Mouse (Mus musculus) gastrocnemius, postnatal 36 days (tissue): Measurements from ENCODE around the gene Gm37419. TPM values are rescaled to one million over a fixed set of nuclear protein-coding genes. Genes with fewer than 3 reads are reported as not detected.

ENCODE experiments used
- DNase-seq, 2 experiments: peaks; one replicate each; pipeline ENCODE4 v3.0.0; 2022
- intact Hi-C: fragments of 180-260 bp; cut with DNase I; formaldehyde crosslinking; loops from one replicate; pipeline ENCODE4 v1.15.1; 2025
- total RNA-seq, 2 experiments: library from RNA; stranded (reverse); gene quantifications; 2 replicates each; pipeline ENCODE4 v1.2.3; 2021

Gm37419 gene
- total RNA-seq, 2 experiments from 2014 or later, result not detected

DNA sequence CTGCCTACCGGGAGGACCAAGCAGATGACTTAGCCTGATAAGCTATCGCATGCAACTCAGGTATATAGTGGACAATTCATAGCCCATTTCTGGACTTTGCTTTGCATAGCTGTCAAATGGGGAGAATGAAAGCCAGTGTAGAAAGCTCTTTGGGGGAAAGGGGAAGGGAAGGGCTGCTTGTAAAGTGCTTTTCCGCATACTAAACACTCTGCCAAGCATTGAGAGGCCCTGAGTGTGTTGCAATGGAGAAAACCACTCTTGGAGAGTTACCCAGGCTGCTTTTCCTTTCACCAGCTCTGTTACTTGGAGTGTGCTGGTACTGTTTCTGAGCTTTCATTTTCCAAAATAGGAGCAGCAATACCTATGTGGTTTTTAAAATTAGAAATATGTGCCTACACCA lies 10.6 kb upstream of the Gm37419 start:
- DNase-seq, result no peak
- intact Hi-C loops, result no loop called here

DNA sequence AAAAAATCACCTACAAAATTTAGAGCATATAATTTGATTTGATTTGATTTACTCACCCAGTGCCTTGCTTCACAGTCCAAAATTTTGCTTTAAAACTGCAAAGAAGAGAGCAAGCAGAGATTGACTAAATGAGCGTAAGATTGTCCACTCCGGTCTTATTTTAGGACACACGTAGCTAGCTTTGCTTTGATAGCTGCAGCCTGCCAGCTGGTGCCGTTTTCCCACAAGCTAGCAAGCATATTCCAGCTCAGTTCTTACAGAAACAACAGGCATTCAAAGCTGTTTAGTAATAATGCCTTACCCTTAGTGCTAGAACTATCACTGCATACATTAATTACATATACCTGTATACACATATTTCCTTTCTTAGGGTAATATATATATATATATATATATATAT lies 9.8 kb upstream of the Gm37419 start:
- intact Hi-C loops, result no loop called here

DNA sequence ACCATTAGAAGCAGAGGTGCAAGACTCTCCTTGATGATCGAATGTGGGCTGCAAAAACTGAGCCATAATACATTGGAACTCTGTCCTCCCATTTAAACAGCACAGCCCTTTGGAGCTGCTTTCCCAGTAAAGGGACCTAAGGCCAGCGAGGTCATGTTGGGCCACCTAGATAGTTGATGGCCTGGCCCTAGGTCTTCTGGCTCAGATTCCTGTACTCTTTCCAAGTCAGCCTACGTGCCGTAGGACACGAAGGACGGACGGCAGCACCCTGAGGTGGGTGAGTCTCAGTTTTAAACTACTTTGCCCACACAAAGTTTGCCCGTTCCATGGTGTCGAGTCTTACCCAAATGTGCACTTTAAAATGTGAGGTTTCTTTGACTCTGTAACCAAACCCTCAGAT lies 8.8 kb upstream of the Gm37419 start:
- intact Hi-C loops, result no loop called here
- DNase-seq, result peak in 1 of 2 experiments; percentile 51

More for the DNA sequence above, 9.8 kb upstream of the Gm37419 start:
- DNase-seq, result no peak

DNA sequence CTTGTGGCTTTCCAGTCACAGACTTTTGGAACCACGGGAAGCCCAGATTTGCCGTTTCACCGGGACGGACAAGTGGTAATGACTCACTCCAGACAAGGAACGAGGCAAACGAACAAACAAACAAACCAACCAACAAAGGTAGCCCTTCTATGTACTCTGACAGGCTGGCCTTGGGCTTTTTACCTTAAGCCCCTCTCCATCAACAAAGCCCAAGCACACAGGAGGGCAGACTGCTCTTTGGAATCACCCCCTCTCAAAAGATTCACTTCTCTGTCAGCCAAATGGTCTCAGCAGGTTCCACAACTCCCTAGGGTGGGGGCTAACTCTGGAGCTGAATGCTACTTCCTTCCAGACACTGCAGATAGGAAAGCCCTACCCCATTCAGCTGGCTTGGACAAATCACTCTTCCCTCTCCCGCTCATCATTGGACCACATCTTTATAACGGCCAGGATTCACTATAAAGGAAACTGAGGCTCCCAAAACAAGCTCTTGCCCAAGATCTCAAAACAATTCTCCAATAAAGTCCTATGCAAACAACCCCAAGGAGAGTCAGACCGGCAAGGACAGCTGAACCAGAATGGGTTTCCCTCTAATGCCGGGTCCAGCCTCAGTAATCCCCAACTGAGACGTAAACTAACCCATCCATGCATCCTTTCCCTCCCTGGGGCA lies 7.9 kb upstream of the Gm37419 start:
- DNase-seq, result no peak
- intact Hi-C loops, result loop anchor here (5.0 kb wide), 2 partner anchors 587 to 1282 kb away; no protein-coding TSS in a partner anchor

DNA sequence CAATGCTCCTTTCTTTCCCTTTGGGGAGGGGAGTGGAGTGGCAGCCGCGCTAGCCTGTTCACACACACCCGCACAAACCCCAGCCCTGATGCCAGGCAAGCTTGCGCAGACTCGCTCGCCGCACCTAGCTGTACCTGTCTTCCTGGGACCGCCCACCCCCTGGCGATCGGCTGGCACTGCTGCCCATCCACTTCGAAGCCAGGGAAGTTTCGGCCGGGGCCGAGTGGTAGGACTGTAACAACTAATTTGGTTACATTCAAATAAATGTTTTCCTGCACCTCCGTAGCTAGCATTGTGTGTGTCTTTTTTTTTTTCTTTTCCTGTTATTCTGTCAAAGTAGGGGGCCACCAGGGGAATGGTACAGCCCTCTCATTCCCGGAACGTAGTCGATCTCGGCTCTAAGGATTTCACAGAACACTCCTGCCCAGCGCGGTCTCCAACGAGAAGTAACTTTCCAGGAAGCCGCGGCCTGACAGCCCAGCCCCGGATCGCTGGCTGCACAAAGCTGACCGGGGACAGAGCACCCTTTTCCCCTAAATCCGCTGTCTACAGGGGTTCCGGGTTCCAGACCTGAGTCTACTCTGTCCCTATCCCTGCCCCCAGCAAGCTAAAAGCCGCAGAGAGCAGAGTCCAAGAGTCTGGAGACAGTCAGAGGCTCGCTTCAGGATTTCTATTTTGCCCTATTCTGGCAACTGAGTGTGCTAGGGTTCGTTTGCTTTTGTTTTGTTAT lies 7.1 kb upstream of the Gm37419 start:
- DNase-seq, result no peak
- intact Hi-C loops, result loop anchor here (5.0 kb wide), 2 partner anchors 586 to 1281 kb away; no protein-coding TSS in a partner anchor

GRCm38 (mm10) chr16:23981925-23982851 lies 6.1 kb upstream of the Gm37419 start:
- peak; percentile 70 to 84 for DNase-seq
- intact Hi-C loops, result loop anchor here (2.0 to 5.0 kb wide), 3 partner anchors 585 to 1280 kb away; no protein-coding TSS in a partner anchor

DNA sequence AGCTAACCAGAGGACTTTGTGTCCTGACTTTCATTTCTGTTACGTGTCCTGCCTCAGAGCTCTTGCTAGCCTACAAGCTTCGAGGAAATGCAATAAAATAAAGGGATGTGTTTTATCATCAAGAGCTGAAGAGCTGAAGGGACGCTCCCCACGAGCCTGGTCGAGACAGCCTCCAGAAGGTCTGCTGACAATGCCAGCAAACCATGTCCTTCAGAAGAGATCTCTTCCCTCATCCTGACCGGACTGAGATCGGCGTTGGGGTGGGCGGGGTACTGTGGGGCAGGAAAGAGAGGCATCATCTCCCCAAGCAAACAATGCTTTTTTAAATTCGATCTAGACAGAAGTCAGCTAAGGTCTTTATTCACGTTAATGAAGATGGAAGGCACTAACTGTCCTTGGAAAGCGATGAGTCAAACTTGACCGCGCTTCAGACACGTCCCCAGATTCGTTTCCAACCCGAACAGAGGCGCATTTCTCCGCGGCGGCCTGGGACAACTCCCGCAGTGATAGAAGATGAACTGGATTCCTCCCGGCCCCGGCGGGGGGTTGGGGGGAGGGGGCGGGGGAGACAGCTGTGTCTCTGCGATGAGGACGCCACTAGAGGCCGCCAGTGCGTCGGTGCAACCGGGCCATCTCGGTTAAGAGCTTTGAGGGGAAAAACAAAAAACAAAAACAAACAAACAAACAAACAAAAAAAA lies 5.2 kb upstream of the Gm37419 start:
- DNase-seq, result peak; percentile 74 to 76

DNA sequence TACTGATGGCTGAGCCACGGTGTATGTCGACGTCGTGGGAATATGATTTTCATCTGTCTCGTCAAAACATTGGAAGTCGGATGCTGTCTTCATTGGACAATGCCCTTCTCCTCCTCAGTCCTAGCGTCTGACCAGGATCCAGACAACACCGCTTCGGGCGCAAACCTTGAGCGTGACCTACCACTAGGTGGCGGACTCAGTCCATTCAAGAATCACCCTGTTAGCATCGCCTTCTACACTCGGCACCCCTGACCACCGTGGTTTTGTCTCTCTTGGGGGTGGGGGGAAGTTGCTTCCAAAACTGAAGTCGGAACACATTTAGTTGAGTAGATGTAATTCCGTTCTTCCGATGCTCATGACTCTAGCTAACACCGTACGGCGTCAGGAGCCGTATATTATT lies 4.1 kb upstream of the Gm37419 start:
- intact Hi-C loops, result loop anchor here (5.0 kb wide), 2 partner anchors 583 to 1278 kb away; no protein-coding TSS in a partner anchor
- DNase-seq, result peak; percentile 84 to 87

More for the DNA sequence above, 5.2 kb upstream of the Gm37419 start:
- intact Hi-C loops, result loop anchor here (2.0 to 5.0 kb wide), 3 partner anchors 584 to 1279 kb away; no protein-coding TSS in a partner anchor

DNA sequence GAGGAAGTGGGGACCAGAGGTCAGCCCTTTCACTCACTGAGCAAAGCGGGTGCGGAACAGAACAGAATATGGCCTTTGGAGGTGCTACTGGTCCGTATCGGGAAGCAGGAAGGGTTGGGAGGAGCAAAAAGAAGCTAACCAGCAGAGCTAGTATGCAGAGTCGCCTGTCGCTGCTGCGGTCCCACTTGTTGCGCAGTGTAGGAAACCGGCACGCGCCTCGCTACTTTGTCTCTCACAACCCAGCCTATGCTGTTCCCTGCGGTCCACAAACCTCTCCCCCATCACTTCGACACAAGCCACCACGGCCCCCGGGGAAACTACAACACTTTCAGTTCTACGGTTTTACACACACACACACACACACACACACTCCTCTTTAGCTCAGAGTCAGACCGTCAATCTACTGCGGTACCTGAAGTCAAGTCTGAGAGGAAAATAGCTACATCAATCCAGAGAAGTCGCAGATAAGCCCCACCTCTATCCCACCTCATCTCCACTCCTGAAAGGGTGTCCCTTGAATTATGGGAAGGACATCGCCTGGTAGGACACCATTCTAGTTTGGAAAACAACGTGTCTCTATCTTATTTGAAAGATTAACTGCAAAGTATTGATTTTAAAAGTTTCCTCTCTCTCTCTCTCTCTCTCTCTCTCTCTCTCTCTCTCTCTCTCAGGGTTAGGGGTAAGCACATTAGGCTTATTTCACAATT lies 3.4 kb upstream of the Gm37419 start:
- peak in 1 of 2 experiments; percentile 62 for DNase-seq
- intact Hi-C loops, result loop anchor here (5.0 kb wide), 3 partner anchors 362 to 1277 kb away; no protein-coding TSS in a partner anchor

- intact Hi-C loops, result loop anchor here (5.0 kb wide), 1 partner anchor 362 kb away; no protein-coding TSS in a partner anchor
- no peak for DNase-seq
These were observed 2.8 kb upstream of the Gm37419 start for GRCm38 (mm10) chr16:23985467-23985861.

- intact Hi-C loops, result loop anchor here (5.0 kb wide), 1 partner anchor 361 kb away; no protein-coding TSS in a partner anchor
- no peak for DNase-seq
These were observed 2.1 kb upstream of the Gm37419 start for GRCm38 (mm10) chr16:23986176-23986575.

- intact Hi-C loops, result loop anchor here (5.0 kb wide), 1 partner anchor 360 kb away; no protein-coding TSS in a partner anchor
- no peak for DNase-seq
These were observed 1.4 kb upstream of the Gm37419 start for GRCm38 (mm10) chr16:23986871-23987270.

DNA sequence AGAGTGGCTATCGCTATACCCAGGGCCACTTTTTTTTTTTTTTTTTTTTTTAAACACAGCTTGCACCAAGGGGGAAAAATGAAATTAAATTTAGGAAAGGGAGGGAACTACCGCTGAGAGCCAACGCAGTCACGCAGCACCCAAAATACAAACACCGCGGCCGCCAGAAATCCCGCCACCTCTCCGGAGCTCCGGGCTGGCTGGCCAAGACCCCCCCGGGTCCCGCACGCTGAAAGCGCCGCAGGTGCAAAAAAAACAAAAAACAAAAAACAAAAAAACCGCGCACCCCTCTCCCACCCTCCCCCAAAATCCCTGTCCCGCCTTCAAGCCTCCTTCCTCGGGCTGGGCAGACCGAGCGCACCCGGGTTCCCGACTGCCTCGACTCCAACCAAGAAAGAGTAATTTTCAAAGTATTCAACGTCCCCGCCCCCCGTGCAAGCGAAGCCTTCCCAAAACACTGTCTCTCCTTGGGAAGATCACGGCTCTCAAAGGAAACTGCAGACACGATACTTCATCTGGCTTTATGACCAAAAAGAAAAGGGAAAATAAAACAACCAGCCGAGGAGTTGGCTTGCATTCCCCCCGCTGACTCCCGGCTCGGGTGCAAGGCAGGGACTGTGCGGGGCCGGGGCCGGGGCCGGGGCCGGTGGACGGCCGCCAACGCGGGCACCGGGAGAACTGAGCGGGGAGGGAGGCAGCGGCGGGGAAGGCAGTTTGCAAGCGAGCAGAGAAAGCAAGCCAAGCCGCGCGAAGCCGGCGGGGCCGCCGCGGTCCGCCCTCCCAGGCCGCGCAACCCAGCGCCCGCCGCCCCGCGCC lies 733 bp upstream of the Gm37419 start:
- intact Hi-C loops, result loop anchor here (5.0 kb wide), 1 partner anchor 360 kb away; no protein-coding TSS in a partner anchor

GRCm38 (mm10) chr16:23988157-23988465 lies 171 bp upstream of the Gm37419 start:
- intact Hi-C loops, result loop anchor here (5.0 kb wide), 1 partner anchor 359 kb away; no protein-coding TSS in a partner anchor

More for the DNA sequence above, 733 bp upstream of the Gm37419 start:
- DNase-seq, result peak in 1 of 2 experiments; percentile 55

DNA sequence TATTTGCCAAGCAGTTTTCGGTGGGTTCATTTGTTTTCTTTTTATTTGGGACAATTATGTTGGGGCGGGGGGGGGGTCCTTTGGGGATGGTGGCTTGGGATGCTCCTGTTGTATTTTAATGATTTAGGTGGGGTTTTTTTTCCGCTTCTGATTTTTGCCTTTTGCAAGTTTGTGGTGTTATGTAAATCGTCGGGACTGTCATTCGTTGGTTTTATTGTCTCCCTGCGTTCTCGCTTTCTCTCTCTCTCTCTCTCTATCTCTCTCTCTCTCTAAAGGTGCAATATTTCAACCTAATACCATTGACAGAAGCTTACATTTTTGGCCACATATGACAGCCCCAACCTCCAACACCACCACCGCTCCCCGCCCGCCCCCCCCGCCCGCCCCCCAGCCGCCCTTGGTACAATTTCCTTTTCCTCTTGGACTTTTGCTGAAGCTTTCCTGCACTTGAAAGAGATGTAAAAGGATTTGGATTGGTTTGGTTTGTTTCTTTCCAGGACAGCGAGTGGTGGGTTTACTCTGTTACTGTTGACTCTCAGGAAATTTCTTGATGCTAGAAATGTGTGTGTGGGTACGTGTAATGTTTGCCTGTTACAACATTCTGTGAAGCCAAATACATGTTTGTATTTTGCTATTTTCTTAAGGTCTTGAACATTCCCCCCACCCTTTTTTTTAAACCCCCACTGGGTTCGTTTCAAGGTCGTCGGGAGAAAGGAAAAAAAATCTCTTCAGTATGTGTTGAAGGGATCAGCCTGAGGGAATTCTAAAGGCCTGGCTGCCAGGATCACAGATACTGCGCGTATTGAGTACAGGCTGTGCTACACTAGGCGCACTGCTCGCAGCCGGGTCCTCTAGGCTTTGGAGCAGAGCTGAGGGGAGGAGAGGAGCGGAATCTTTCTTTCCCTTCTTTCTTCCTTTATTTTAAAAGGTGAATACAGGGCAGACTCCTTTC lies 1.2 kb downstream of the Gm37419 start:
- intact Hi-C loops, result loop anchor here (1.0 to 5.0 kb wide), 4 partner anchors 168 to 493 kb away; no protein-coding TSS in a partner anchor
- peak in 1 of 2 experiments; percentile 59 for DNase-seq

More at GRCm38 (mm10) chr16:23988157-23988465, 171 bp upstream of the Gm37419 start:
- no peak for DNase-seq

- intact Hi-C loops, result loop anchor here (1.0 to 5.0 kb wide), 3 partner anchors 167 to 492 kb away; no protein-coding TSS in a partner anchor
These were observed 2.1 kb downstream of the Gm37419 start for GRCm38 (mm10) chr16:23990161-23990970.

More at GRCm38 (mm10) chr16:23990161-23990970, 2.1 kb downstream of the Gm37419 start:
- DNase-seq, result no peak
